Mouse (Mus musculus) spleen, postnatal 10 days (tissue): ENCODE data around the gene Cldn5.
A peak's percentile ranks its signal among the peaks of the same experiment; 100 is the strongest.

Experiments used
- DNase-seq, 2 experiments: peaks; one replicate each; pipeline ENCODE4 v3.0.0; 2021 to 2022; ENCODE audit warnings: low spot score in 2 of 2

Gene Cldn5

GRCm38 (mm10) chr16:18785485-18785884 lies 8.8 kb downstream of the Cldn5 start:
- DNase-seq = no peak

GRCm38 (mm10) chr16:18786652-18787051 lies 10.0 kb downstream of the Cldn5 start:
- no peak for DNase-seq

GRCm38 (mm10) chr16:18788627-18789406 lies 12.2 kb downstream of the Cldn5 start:
- no peak for DNase-seq

GRCm38 (mm10) chr16:18795223-18795899 lies 18.7 kb downstream of the Cldn5 start:
- DNase-seq = no peak

- DNase-seq = no peak
Observed at GRCm38 (mm10) chr16:18796645-18797044, 20.0 kb downstream of the Cldn5 start.

GRCm38 (mm10) chr16:18798151-18798550 lies 21.5 kb downstream of the Cldn5 start:
- DNase-seq = no peak

- DNase-seq = peak in 1 of 2 experiments; percentile 36
Observed at GRCm38 (mm10) chr16:18798841-18799240, 22.2 kb downstream of the Cldn5 start.

- no peak for DNase-seq
Observed at GRCm38 (mm10) chr16:18805746-18806145, 29.1 kb downstream of the Cldn5 start.

- no peak for DNase-seq
Observed at GRCm38 (mm10) chr16:18809001-18809400, 32.4 kb downstream of the Cldn5 start.

GRCm38 (mm10) chr16:18811032-18811431 lies 34.4 kb downstream of the Cldn5 start:
- no peak for DNase-seq

- DNase-seq = peak; percentile 72 to 92
Observed at GRCm38 (mm10) chr16:18811468-18812384, 35.1 kb downstream of the Cldn5 start, which contains the start of the genes Ufd1 and Cdc45. Ufd1 (plus strand) TSS chr16:18811779. Cdc45 (minus strand) TSS chr16:18811987.

GRCm38 (mm10) chr16:18812385-18812910 lies 35.8 kb downstream of the Cldn5 start:
- peak in 1 of 2 experiments; percentile 75 for DNase-seq

GRCm38 (mm10) chr16:18822356-18822755 lies 45.7 kb downstream of the Cldn5 start:
- no peak for DNase-seq

- DNase-seq = no peak
Observed at GRCm38 (mm10) chr16:18822925-18823324, 46.3 kb downstream of the Cldn5 start.
